Mouse (Mus musculus) frontal cortex, postnatal 36 days (tissue): Measurements from ENCODE around the gene 1700092M07Rik.
"Not testable (repeated sequence)": the region's sequence is repeated elsewhere in the genome, so short reads cannot be mapped to it uniquely, and the experiment has no call there.

Experiments used
- DNase-seq, 2 experiments: peaks; one replicate each; pipeline ENCODE4 v3.0.0; 2022; ENCODE audit warnings: low spot score in 2 of 2

1700092M07Rik gene

DNA sequence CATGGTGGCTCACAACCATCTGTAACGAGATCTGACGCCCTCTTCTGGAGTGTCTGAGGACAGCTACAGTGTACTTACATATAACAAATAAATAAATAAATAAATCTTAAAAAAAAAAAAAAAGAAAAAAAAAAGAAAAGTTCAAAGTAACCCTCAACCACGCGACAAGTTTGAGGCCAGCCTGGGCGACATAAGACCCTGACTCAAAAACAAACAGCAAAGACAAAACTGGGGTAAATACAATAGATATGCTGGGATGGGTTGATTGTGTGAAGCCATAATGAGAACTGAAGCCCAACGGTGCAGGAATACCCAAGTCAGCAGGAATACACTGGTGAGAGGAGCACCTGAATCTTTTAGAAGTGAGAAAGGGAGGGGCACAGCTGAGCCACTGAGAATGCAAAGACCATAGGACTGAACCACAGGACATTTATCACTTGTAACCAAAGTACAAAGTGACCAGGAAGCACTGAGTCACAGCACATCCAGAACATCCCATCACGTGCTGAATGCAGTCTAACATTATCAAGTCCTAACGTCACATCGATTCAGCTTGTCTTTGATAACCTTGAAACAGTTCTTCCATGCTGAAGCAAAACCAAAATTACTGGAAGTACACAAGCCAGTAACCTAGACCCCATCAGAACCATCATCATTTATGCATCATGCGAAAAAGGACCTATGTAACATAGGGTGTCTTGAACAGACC lies 23.6 kb upstream of the 1700092M07Rik start:
- no peak for DNase-seq

DNA sequence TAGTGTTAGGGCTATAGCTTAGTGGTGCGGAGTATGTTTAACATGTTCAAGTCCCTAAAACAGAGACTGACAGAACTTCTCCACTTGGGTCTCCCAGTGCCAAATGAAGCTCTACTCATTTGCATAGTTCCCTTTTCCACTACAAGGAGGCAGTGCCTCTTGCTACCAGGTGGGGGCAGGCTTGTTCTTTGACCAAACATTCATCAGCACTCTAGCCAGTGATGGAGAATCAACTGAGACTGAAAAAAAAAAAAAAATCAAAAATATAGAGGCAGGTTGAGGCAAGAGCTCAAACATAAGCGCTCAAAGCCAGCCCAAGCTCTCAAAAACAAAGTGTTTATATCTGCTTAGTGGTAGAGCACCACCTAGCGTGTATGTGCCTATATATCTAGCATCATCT lies 22.2 kb upstream of the 1700092M07Rik start:
- DNase-seq = no peak

- not testable (repeated sequence) for DNase-seq
Observed at GRCm38 (mm10) chr19:8719037-8719436, 21.5 kb upstream of the 1700092M07Rik start.

GRCm38 (mm10) chr19:8721378-8721777 lies 19.1 kb upstream of the 1700092M07Rik start:
- DNase-seq = no peak

GRCm38 (mm10) chr19:8722021-8722420 lies 18.5 kb upstream of the 1700092M07Rik start:
- DNase-seq = no peak

DNA sequence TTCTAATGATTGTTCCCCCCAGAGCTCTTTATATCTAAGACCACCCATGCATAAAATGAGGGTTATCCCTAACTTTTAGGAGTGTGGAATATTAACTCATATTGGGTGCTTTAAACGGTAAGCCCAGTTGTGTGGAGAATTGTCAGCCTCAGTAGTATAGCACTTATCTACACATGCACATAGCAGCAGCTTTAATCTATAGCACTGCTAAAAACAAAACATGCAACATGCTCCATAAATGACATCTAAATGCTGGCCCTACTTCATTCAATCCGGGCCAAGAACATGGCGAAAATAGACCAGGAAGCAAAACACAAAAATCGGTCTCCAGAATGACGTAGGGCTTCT lies 18.0 kb upstream of the 1700092M07Rik start:
- no peak for DNase-seq

- peak; percentile 97 to 99 for DNase-seq
Observed at GRCm38 (mm10) chr19:8722907-8723573, 17.5 kb upstream of the 1700092M07Rik start, which contains the start of gene Slc3a2. Gene Slc3a2 (minus strand): TSS chr19:8723369.

- DNase-seq = no peak
Observed at GRCm38 (mm10) chr19:8723574-8724346, 16.8 kb upstream of the 1700092M07Rik start.

GRCm38 (mm10) chr19:8724392-8724791 lies 16.1 kb upstream of the 1700092M07Rik start:
- DNase-seq = no peak

DNA sequence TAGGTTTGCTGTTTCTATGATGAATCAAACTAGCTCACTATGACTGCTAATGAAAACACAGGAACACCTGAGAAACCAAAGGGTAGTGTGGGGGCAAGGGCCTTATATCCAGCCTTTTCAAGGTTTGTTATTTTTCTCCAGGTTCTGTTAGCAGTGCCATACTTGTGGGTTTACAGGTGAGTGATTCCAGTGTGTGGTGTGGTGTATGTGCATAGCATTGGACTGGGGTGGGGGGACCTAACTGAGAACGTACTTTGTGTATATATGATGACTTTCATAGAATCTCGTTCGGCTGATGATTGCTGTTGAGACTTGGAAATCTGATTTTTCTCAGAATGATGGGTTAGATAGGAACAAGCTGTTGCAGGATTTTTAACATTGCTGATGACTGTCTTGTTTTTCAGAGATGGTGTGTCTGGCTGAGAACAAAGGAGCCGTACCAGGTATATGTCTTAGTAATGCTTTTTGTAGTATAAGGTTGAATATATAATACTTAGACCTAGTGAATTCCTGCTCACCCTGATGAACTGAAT lies 15.4 kb upstream of the 1700092M07Rik start:
- DNase-seq = no peak

DNA sequence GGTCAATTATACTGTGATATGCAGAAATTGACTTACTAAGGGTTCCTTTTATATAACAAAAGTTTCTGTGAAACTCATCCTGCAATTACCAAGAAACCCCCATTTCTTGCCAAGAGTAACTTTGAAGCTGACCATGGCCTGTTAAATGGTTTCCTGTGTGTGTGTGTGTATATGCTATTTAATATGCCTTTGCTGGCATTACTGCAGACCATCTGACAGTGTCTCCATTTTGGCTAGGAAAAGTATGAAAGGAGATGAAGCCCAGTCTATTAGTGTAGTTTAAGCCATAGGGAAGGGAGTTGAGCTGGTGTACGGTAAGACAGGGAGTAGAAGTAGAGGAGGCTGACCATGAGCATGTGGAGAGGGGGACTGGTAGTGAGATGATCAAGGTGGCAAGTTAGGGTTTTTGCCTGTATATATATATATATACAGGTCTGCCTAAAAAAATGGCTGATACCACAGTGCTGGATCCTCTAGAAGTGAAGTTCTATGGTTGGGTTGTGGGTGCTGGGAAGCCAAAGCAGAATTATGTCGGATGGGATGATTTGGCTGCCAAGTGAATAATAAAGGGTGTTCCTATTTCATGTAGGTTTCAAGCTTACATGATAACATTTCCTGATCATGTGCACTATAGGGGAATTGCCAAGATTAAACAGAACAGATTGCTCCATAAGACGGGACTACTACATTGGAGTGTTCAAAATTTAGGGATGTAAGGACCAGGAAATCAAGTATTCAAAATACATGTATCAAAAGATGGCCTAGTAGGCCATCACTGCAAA lies 13.7 kb upstream of the 1700092M07Rik start:
- no peak for DNase-seq

DNA sequence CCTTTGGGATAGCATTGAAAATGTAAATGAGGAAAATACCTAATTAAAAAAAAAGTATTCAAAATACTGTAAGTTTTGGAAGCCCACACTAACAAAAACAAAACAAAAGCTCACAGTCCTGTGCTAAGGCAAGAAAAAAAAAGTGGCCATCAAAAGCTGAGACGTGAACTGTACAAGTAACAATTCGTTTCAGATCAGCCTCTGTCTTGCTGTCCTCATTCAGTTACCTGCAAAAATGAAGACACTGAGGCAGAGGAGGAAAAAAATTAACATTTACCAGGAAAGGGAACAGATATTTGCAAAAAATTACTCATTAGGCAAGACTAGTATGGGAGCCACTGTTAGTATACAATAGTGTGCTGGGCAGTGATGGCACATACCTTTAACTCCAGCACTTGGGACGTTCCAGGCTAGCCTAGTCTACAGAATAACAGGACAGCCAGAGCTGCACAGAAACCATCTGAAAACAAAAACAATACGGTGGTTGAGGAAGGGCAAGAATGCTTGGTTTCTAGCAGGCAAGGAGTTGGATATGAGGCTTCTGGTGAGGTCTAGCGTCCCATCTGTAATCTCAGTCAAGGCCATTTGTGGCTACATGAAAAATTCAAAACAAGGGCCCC lies 12.9 kb upstream of the 1700092M07Rik start:
- DNase-seq = no peak

GRCm38 (mm10) chr19:8728335-8729099 lies 12.0 kb upstream of the 1700092M07Rik start:
- DNase-seq = not testable (repeated sequence)

DNA sequence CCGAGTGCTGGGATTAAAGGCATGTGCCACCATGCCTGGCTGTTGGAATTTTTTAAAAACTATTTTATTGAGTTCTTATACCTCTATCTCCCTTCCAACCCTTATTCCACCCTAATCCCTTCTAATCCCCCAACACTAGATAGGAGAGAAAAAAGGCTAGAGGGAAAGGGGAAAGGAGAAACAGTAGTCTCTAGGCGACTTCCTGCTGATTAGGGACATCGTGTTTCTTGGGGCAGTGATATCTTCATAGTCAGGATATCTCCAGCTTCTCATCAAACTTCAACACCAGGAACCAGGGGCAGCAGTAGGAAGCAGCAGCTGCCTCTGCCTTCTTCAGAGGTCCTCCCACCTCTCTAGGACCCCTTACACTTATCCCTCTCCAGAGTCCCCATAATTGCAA lies 6.2 kb upstream of the 1700092M07Rik start:
- no peak for DNase-seq

DNA sequence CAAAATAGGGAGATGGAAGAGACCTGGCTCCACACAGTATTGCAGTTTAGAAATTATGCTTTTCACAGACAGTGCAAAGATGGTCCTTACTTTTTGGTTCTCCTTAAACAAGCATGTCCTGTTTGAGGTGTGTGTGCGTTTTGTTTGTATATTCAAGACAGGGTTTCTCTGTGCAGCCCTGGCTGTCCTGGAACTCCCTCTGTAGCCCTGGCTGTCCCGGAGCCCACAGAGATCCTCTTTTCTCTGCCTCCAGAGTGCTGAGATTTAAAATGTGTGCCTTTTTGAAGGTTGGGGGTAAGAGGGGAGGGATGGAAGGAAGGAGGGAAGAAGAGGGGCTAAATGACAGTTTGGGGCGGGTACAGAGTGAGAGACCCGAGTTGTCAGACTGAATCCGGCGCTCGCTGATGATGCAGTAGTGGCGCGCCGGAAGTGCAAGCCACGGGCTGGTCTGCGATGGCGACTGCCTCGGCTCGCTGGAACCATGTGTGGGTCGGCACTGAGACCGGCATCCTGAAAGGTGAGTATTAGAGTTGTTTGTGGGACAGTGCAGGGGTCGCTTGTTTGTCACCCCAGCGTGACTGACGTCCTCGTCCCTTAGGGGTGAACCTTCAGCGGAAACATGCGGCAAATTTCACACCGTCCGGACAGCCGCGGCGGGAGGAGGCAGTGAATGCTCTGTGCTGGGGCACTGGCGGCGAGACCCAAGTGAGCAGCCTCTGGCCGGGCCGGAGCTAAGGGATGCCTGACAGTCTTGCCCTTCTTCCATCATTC lies 4.9 kb upstream of the 1700092M07Rik start, which contains the start of gene Wdr74:
Gene Wdr74, plus strand, starts transcription at position 439 of the 771 bp plus-strand sequence.
- DNase-seq = peak; percentile 88 to 96

GRCm38 (mm10) chr19:8736160-8736467 lies 4.4 kb upstream of the 1700092M07Rik start:
- no peak for DNase-seq

GRCm38 (mm10) chr19:8738911-8739310 lies 1.6 kb upstream of the 1700092M07Rik start:
- DNase-seq = no peak

- DNase-seq = no peak
Observed at GRCm38 (mm10) chr19:8739646-8740045, 872 bp upstream of the 1700092M07Rik start.

DNA sequence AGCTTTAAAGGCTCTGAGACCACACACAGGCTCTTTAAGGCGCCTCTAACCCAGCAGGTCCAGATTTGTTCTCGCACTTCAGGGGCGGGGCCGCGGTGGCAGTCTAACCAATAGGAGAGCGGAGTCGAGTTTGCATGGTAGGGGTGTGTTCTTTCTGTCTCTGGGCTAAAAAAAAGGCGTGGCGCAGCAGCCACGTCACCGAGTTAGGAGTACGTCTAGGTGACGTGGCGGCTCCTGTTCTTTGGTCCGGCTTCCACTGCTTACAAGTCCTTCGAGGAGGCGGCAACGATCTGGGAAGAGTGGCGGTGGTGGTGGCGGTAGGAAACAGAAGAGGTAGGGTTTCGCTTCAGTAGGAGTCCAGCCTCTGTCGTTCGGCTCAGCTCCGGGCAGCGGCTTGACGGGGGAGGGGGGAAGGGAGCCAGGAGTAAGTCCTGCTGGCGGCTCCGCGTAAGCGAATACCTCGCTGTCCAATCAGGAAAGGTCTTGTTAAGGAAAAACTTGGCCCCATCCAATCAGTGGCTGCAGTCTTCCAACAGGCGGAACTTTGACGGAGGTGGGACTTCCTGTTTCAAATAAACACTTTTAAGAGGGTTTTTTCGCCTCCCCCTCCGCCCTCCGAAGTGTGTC lies 838 bp downstream of the 1700092M07Rik start, which contains the start of gene Stx5a:
Gene Stx5a, plus strand, starts transcription at position 171 of the 627 bp plus-strand sequence.
- peak; percentile 97 for DNase-seq
